Mouse (Mus musculus) heart, embryonic 14.5 days (tissue): ENCODE results near the gene Usp29. TPM values are rescaled to one million over a fixed set of nuclear protein-coding genes. Genes with fewer than 3 reads are reported as not detected.

Source experiments
- ATAC-seq: fragments of 200-750 bp; cut with Nextera tagmentation; 2 replicates; pipeline ENCODE4 v1.8.0; 2017; ENCODE audit warnings: low read depth, moderate TSS enrichment; ENCODE audit not compliant: insufficient number of reproducible peaks, insufficient read depth, low FRiP score
- H3K27ac ChIP-seq, 2 experiments: fragments of 200-500 bp in 1 of 2; fragments of 300-500 bp in 1 of 2; sonication (generic) in 1 of 2; replicated peaks in 1 of 2; 2 replicates each; pipeline ENCODE4 v1.5.1; 2012 to 2014; ENCODE audit warnings: low read depth in 2 of 2, low read length in 2 of 2, control low read depth in 1 of 2, mild to moderate bottlenecking in 1 of 2, mixed read lengths in 1 of 2; ENCODE audit not compliant: control insufficient read depth in 1 of 2, insufficient read depth in 1 of 2
- H3K27me3 ChIP-seq: fragments of 300-500 bp; sonication (generic); 2 replicates; pipeline ENCODE4 v1.6.1; 2014; ENCODE audit warnings: mild to moderate bottlenecking, low read length, control low read depth; ENCODE audit not compliant: control insufficient read depth, insufficient read depth
- H3K36me3 ChIP-seq: fragments of 300-500 bp; sonication (generic); 2 replicates; pipeline ENCODE4 v1.6.1; 2014; ENCODE audit warnings: mild to moderate bottlenecking, control low read depth, low read length, mixed read lengths; ENCODE audit not compliant: control insufficient read depth, insufficient read depth
- H3K4me1 ChIP-seq, 2 experiments: fragments of 200-500 bp in 1 of 2; fragments of 300-500 bp in 1 of 2; sonication (generic) in 1 of 2; 2 replicates each; pipeline ENCODE4 v1.6.1; 2012 to 2014; ENCODE audit warnings: low read length in 2 of 2, control low read depth in 1 of 2, mixed read lengths in 1 of 2; ENCODE audit not compliant: control insufficient read depth in 2 of 2, insufficient read depth in 2 of 2
- H3K4me2 ChIP-seq: fragments of 300-500 bp; sonication (generic); 2 replicates; pipeline ENCODE4 v1.6.1; 2014; ENCODE audit warnings: mild to moderate bottlenecking, low read length
- H3K4me3 ChIP-seq, 2 experiments: fragments of 200-500 bp in 1 of 2; fragments of 300-500 bp in 1 of 2; sonication (generic) in 1 of 2; 2 replicates each; pipeline ENCODE4 v1.5.1; 2012 to 2014; ENCODE audit warnings: low read length in 2 of 2, mild to moderate bottlenecking in 2 of 2, control low read depth in 1 of 2, low read depth in 1 of 2, moderate library complexity in 1 of 2; ENCODE audit not compliant: control insufficient read depth in 1 of 2, insufficient read depth in 1 of 2
- H3K9ac ChIP-seq: fragments of 300-500 bp; sonication (generic); 2 replicates; pipeline ENCODE4 v1.6.1; 2014; ENCODE audit warnings: mild to moderate bottlenecking, low read length
- H3K9me3 ChIP-seq: fragments of 300-500 bp; sonication (generic); 2 replicates; pipeline ENCODE4 v1.6.1; 2016; ENCODE audit warnings: low read length, control low read depth; ENCODE audit not compliant: control insufficient read depth
- WGBS: fragments of 180-500 bp; shearing (Covaris S2); extraction: QIAGEN DNeasy Blood & Tissue Kit; methylation state at CpG from one replicate; pipeline ENCODE4 v1.1.7; 2014; 5-methylcytosine and 5-hydroxymethylcytosine counted together
- polyA plus RNA-seq: library from polyadenylated mRNA; unstranded; fragments of >200 nt; fragmentation: Nextera tagmentation; extraction: Ambion mirVana; gene quantifications from 2 replicates; pipeline ENCODE4 v1.2.1, GENCODE M21; 2014

Usp29 gene
- 7.7 and 8.7 TPM in 2 replicates for polyA plus RNA-seq

GRCm38 (mm10) chr7:6730241-6730640 lies at the start of gene Usp29, which contains the start of gene Peg3:
Usp29 (plus strand) TSS chr7:6730578.
Peg3 (minus strand) TSS chr7:6730431.
- H3K4me1 ChIP-seq = no peaks in the 10 kb centered on the region
- peaks cover 28% of the 10 kb centered on the region for H3K9me3 ChIP-seq
- H3K4me3 ChIP-seq = peak within 1 kb of the TSS; percentile 63 to 91
- peak within 1 kb of the TSS; percentile 91 to 99 for H3K27ac ChIP-seq
- peak; percentile 53 for ATAC-seq
- H3K27me3 ChIP-seq = no peaks in the 10 kb centered on the region
- peak within 1 kb of the TSS; percentile 62 for H3K4me2 ChIP-seq
- 45% methylated on average over 24 of the region's 24 CpGs for WGBS
- peak within 1 kb of the TSS; percentile 74 for H3K9ac ChIP-seq
- H3K36me3 ChIP-seq = peaks cover 12% of the 10 kb centered on the region

- peaks cover 26% of the 10 kb centered on the region; the same call in 1 of the 2 replicates for H3K36me3 ChIP-seq
- no peaks in the 10 kb centered on the region; a peak in 1 of 4 replicates for H3K4me1 ChIP-seq
- 91% methylated on average over 6 of the region's 6 CpGs for WGBS
- H3K9ac ChIP-seq = no peak overlapping the region
- no peak overlapping the region for H3K27ac ChIP-seq
- H3K27me3 ChIP-seq = no peaks in the 10 kb centered on the region
- no peak overlapping the region for H3K4me3 ChIP-seq
- no peak overlapping the region for H3K4me2 ChIP-seq
- no peaks in the 10 kb centered on the region for H3K9me3 ChIP-seq
- no peak for ATAC-seq
These were observed 44.9 kb upstream of the Usp29 start for GRCm38 (mm10) chr7:6685511-6685910.

- Histone ChIP-seq H3K4me1 (peaks cover 0 to 9% of the 10 kb centered on the region in 2 experiments; a peak in 2 of 4 replicates), H3K9ac (peak within 1 kb of the TSS; percentile 73), H3K9me3 (no peaks in the 10 kb centered on the region), H3K27ac (0 out of 4 replicates have a peak within 1 kb of the TSS, but pooled peaks of 1 of the 2 experiments have one; percentile 4), H3K36me3 (no peaks in the 10 kb centered on the region), H3K27me3 (no peaks in the 10 kb centered on the region), H3K4me3 (peak within 1 kb of the TSS; percentile 49 to 61), H3K4me2 (peak within 1 kb of the TSS; percentile 72)
- 8% methylated on average over 32 of the region's 32 CpGs for WGBS
- ATAC-seq = peak; percentile 100
These were observed 33.9 kb upstream of the Usp29 start, which contains the start of gene Zim1 for GRCm38 (mm10) chr7:6696241-6697045. Zim1 (minus strand) TSS chr7:6696450.

GRCm38 (mm10) chr7:6699230-6699629 lies 31.1 kb upstream of the Usp29 start:
- no peaks in the 10 kb centered on the region for H3K9me3 ChIP-seq
- peaks cover 0 to 2% of the 10 kb centered on the region in 2 experiments; a peak in 1 of 4 replicates for H3K4me1 ChIP-seq
- peaks cover 10% of the 10 kb centered on the region; the same call in 1 of the 2 replicates for H3K36me3 ChIP-seq
- H3K4me3 ChIP-seq = no peak overlapping the region
- no peak overlapping the region for H3K27ac ChIP-seq
- no peak for ATAC-seq
- no peak overlapping the region for H3K9ac ChIP-seq
- 70% methylated on average over 3 of the region's 3 CpGs for WGBS
- H3K4me2 ChIP-seq = no peak overlapping the region
- H3K27me3 ChIP-seq = no peaks in the 10 kb centered on the region

- 93% methylated on average over 23 of the region's 23 CpGs for WGBS
These were observed 22.9 kb upstream of the Usp29 start for GRCm38 (mm10) chr7:6707416-6708015.

GRCm38 (mm10) chr7:6708451-6709180 lies 21.8 kb upstream of the Usp29 start:
- Histone ChIP-seq H3K9ac (no peak overlapping the region), H3K36me3 (peaks cover 93% of the 10 kb centered on the region), H3K4me2 (no peak overlapping the region), H3K9me3 (no peaks in the 10 kb centered on the region), H3K4me3 (no peak overlapping the region), H3K27me3 (no peaks in the 10 kb centered on the region), H3K4me1 (no peaks in the 10 kb centered on the region), H3K27ac (no peak overlapping the region)
- 74% methylated on average over 17 of the region's 17 CpGs for WGBS
- ATAC-seq = no peak

More at GRCm38 (mm10) chr7:6707416-6708015, 22.9 kb upstream of the Usp29 start:
- H3K27ac ChIP-seq = no peak overlapping the region
- no peaks in the 10 kb centered on the region for H3K9me3 ChIP-seq
- no peak overlapping the region for H3K4me3 ChIP-seq
- no peak for ATAC-seq
- H3K27me3 ChIP-seq = no peaks in the 10 kb centered on the region
- peaks cover 86% of the 10 kb centered on the region for H3K36me3 ChIP-seq
- no peak overlapping the region for H3K4me2 ChIP-seq
- H3K4me1 ChIP-seq = no peaks in the 10 kb centered on the region
- no peak overlapping the region for H3K9ac ChIP-seq

- Histone ChIP-seq H3K27me3 (no peaks in the 10 kb centered on the region), H3K27ac (no peak overlapping the region), H3K4me3 (no peak overlapping the region), H3K4me1 (no peaks in the 10 kb centered on the region), H3K9ac (no peak overlapping the region), H3K36me3 (peaks cover 92% of the 10 kb centered on the region), H3K4me2 (no peak overlapping the region), H3K9me3 (no peaks in the 10 kb centered on the region)
- ATAC-seq = no peak
- 92% methylated on average over 15 of the region's 15 CpGs for WGBS
These were observed 21.0 kb upstream of the Usp29 start for GRCm38 (mm10) chr7:6709396-6709795.
